8 mouse cellular contexts compared by ENCODE assay signal in genomic region chr13:88823522-88824419, GRCm38 (mm10). TPM values are rescaled to one million over a fixed set of nuclear protein-coding genes. Genes with fewer than 3 reads are reported as not detected.
DNase-seq lines count a peak whose midpoint lies in the region; ATAC-seq lines count a peak whose summit lies in the region.

No protein-coding gene starts in this region.

- peaks cover 4 to 10% of the 10 kb centered on the region in 2 experiments; a peak in 1 of 4 replicates for H3K4me1 ChIP-seq in heart, embryonic 14.5 days (ENCODE audit: control insufficient read depth in 2 of 2, insufficient read depth in 2 of 2, low read length in 2 of 2)
- 0 out of 2 replicates have a peak, but pooled peaks cover 4% of the 10 kb centered on the region for H3K4me1 ChIP-seq in hindbrain, embryonic 14.5 days (replicated peaks; ENCODE audit: control insufficient read depth, insufficient read depth, low read length)
- H3K4me1 ChIP-seq in midbrain, embryonic 12.5 days = peaks cover 11% of the 10 kb centered on the region; the same call in 1 of the 2 replicates

- no peak for DNase-seq in heart, adult 8-10 months (ENCODE audit: low spot score)
- DNase-seq in embryo, embryonic 10.5 days (ENCODE audit: low spot score) = peak; percentile 80
- DNase-seq in hindbrain, embryonic 14.5 days (ENCODE audit: low spot score) = peak; percentile 69
- peak; percentile 62 to 79 for DNase-seq in left cerebral cortex, postnatal 14 days (ENCODE audit: low spot score in 2 of 2)
- peak; percentile 72 for DNase-seq in telencephalon, adult 2 months (ENCODE audit: low read depth, low spot score)
- DNase-seq in ovary, postnatal 10 days (ENCODE audit: low spot score) = no peak

- H3K4me2 ChIP-seq in heart, embryonic 14.5 days (ENCODE audit: low read length) = peak overlapping the region; percentile 99
- H3K4me2 ChIP-seq in hindbrain, embryonic 14.5 days (replicated peaks) = peak overlapping the region; percentile 95
- peak overlapping the region; percentile 75 for H3K4me2 ChIP-seq in midbrain, embryonic 12.5 days (replicated peaks)

- H3K9ac ChIP-seq in heart, embryonic 14.5 days (ENCODE audit: low read length) = peak overlapping the region; percentile 63
- H3K9ac ChIP-seq in hindbrain, embryonic 14.5 days = peak overlapping the region; percentile 95
- peak overlapping the region; percentile 91 for H3K9ac ChIP-seq in midbrain, embryonic 12.5 days (replicated peaks)

- no peaks in the 10 kb centered on the region for H3K9me3 ChIP-seq in heart, embryonic 14.5 days (ENCODE audit: control insufficient read depth, low read length)
- no peaks in the 10 kb centered on the region for H3K9me3 ChIP-seq in hindbrain, embryonic 14.5 days (ENCODE audit: control insufficient read depth, low read length)
- H3K9me3 ChIP-seq in midbrain, embryonic 12.5 days = no peaks in the 10 kb centered on the region

- peak overlapping the region; percentile 63 to 79 for H3K4me3 ChIP-seq in heart, embryonic 14.5 days (ENCODE audit: control insufficient read depth in 1 of 2, insufficient read depth in 1 of 2, low read depth in 1 of 2, low read length in 2 of 2)
- peak overlapping the region; percentile 72 for H3K4me3 ChIP-seq in hindbrain, embryonic 14.5 days (replicated peaks; ENCODE audit: low read length)
- H3K4me3 ChIP-seq in midbrain, embryonic 12.5 days = peak overlapping the region; percentile 76

- under 1% methylated on average over 25 of the region's 25 CpGs for WGBS in heart, embryonic 14.5 days
- WGBS in hindbrain, embryonic 14.5 days = under 1% methylated on average over 23 of the region's 25 CpGs
- WGBS in midbrain, embryonic 12.5 days = under 1% methylated on average over 25 of the region's 25 CpGs

- peak; percentile 41; the same call in 1 of the 2 replicates for ATAC-seq in heart, embryonic 14.5 days (ENCODE audit: insufficient number of reproducible peaks, insufficient read depth, low FRiP score, low read depth)
- ATAC-seq in hindbrain, embryonic 14.5 days (ENCODE audit: low FRiP score) = peak; percentile 61
- peak; percentile 77 for ATAC-seq in midbrain, embryonic 12.5 days (ENCODE audit: low FRiP score, low read depth)

- no peaks in the 10 kb centered on the region for H3K36me3 ChIP-seq in heart, embryonic 14.5 days (ENCODE audit: control insufficient read depth, insufficient read depth, low read length)
- no peaks in the 10 kb centered on the region for H3K36me3 ChIP-seq in hindbrain, embryonic 14.5 days (replicated peaks; ENCODE audit: control insufficient read depth, insufficient read depth)
- H3K36me3 ChIP-seq in midbrain, embryonic 12.5 days = no peaks in the 10 kb centered on the region

- no peak overlapping the region for H3K27ac ChIP-seq in heart, embryonic 14.5 days (replicated peaks in 1 of 2; ENCODE audit: control insufficient read depth in 1 of 2, insufficient read depth in 1 of 2, low read depth in 2 of 2, low read length in 2 of 2)
- H3K27ac ChIP-seq in hindbrain, embryonic 14.5 days = peak overlapping the region; percentile 87
- peak overlapping the region; percentile 84 for H3K27ac ChIP-seq in midbrain, embryonic 12.5 days (replicated peaks)

- no peaks in the 10 kb centered on the region; the same call in 1 of the 2 replicates for H3K27me3 ChIP-seq in heart, embryonic 14.5 days (ENCODE audit: control insufficient read depth, insufficient read depth, low read length)
- no peaks in the 10 kb centered on the region for H3K27me3 ChIP-seq in hindbrain, embryonic 14.5 days (ENCODE audit: control insufficient read depth, insufficient read depth, low read length)
- no peaks in the 10 kb centered on the region for H3K27me3 ChIP-seq in midbrain, embryonic 12.5 days

- intact Hi-C loops in left cerebral cortex, postnatal 14 days (cut with DNase I) = loop anchor here (2.0 to 5.0 kb wide), 2 partner anchors 514 to 715 kb away; partner anchors contain the start of gene Hapln1

RNA-seq across cellular contexts. Expression of gene Edil3, which starts 2.5 kb away (rescaled TPM):
- polyA plus RNA-seq in heart, embryonic 14.5 days (2014; fragmentation: Nextera tagmentation; extraction: Ambion mirVana) = 5.3 and 5.8 TPM in 2 replicates
- under 1 TPM; 0.25 to 0.34 (median 0.29) TPM for total RNA-seq in heart, adult 8-10 months (2022)
- 72.1 and 80.0 TPM in 2 replicates for polyA plus RNA-seq in hindbrain, embryonic 14.5 days (2014; fragmentation: Nextera tagmentation; extraction: Ambion mirVana)
- 10 to 100 TPM; 74.6 to 77.9 TPM for total RNA-seq in left cerebral cortex, postnatal 14 days (2021)
- polyA plus RNA-seq in midbrain, embryonic 12.5 days (2016; fragmentation: Nextera tagmentation; extraction: Ambion mirVana) = 54.5 and 54.8 TPM in 2 replicates

Comparison
In these comparisons a context has a peak if more than half of its experiments do, and no peak if none do; other contexts are left out.
1. H3K27ac ChIP-seq: peak in hindbrain, embryonic 14.5 days (single experiment) and midbrain, embryonic 12.5 days (single experiment); none in heart, embryonic 14.5 days (0 of 2).
2. DNase-seq: peak in embryo, embryonic 10.5 days (single experiment), hindbrain, embryonic 14.5 days (single experiment), left cerebral cortex, postnatal 14 days (2 of 2) and telencephalon, adult 2 months (single experiment); none in heart, adult 8-10 months (single experiment) and ovary, postnatal 10 days (single experiment).
3. Peak in every context shown above with its lines, with median percentiles within 50 percentile points of each other: ATAC-seq, H3K4me2 ChIP-seq, H3K4me3 ChIP-seq and H3K9ac ChIP-seq.